Mouse (Mus musculus): ENCODE data around the gene Axin1. TPM values are rescaled to one million over a fixed set of nuclear protein-coding genes. Genes with fewer than 3 reads are reported as not detected.
"Not testable (repeated sequence)": the region's sequence is repeated elsewhere in the genome, so short reads cannot be mapped to it uniquely, and the experiment has no call there.

Gene Axin1
- total RNA-seq, 2 experiments from 2014 or later: 17.0 to 19.7 TPM

GRCm38 (mm10) chr17:26119766-26120710, 18.4 kb upstream of the Axin1 start:
- DNase-seq: peak; percentile 37 to 60

GRCm38 (mm10) chr17:26122431-26123140, 15.9 kb upstream of the Axin1 start:
- no peak for DNase-seq

GRCm38 (mm10) chr17:26123267-26123684, 15.2 kb upstream of the Axin1 start, which contains the start of gene Mrpl28:
TSS of gene Mrpl28 (plus strand) at chr17:26123500.
- peak; percentile 94 to 96 for DNase-seq

- no peak for DNase-seq
These were observed 13.9 kb upstream of the Axin1 start for GRCm38 (mm10) chr17:26124560-26124959.

GRCm38 (mm10) chr17:26125226-26125625, 13.3 kb upstream of the Axin1 start:
- no peak for DNase-seq

- no peak for DNase-seq
These were observed 7.3 kb upstream of the Axin1 start for GRCm38 (mm10) chr17:26131062-26131732.

GRCm38 (mm10) chr17:26131856-26132853, 6.3 kb upstream of the Axin1 start:
- no peak for DNase-seq

GRCm38 (mm10) chr17:26137106-26137750, 1.3 kb upstream of the Axin1 start:
- DNase-seq: no peak

- DNase-seq: no peak
These were observed 747 bp upstream of the Axin1 start for GRCm38 (mm10) chr17:26137751-26138130.

- DNase-seq: no peak
These were observed 453 bp downstream of the Axin1 start for GRCm38 (mm10) chr17:26138901-26139381.

GRCm38 (mm10) chr17:26142796-26143195, 4.3 kb downstream of the Axin1 start:
- DNase-seq: no peak

- no peak for DNase-seq
These were observed 4.9 kb downstream of the Axin1 start for GRCm38 (mm10) chr17:26143386-26143785.

GRCm38 (mm10) chr17:26149056-26149455, 10.6 kb downstream of the Axin1 start:
- DNase-seq: no peak

GRCm38 (mm10) chr17:26151886-26152630, 13.6 kb downstream of the Axin1 start:
- no peak for DNase-seq

GRCm38 (mm10) chr17:26162736-26163135, 24.2 kb downstream of the Axin1 start:
- no peak for DNase-seq

- DNase-seq: peak; percentile 18 to 49
These were observed 29.6 kb downstream of the Axin1 start for GRCm38 (mm10) chr17:26168039-26168438.

GRCm38 (mm10) chr17:26175248-26175647, 36.8 kb downstream of the Axin1 start:
- not testable (repeated sequence) for DNase-seq

- DNase-seq: no peak
These were observed 40.1 kb downstream of the Axin1 start for GRCm38 (mm10) chr17:26178611-26179010.

- DNase-seq: no peak
These were observed 42.7 kb downstream of the Axin1 start for GRCm38 (mm10) chr17:26181179-26181578.

- DNase-seq: no peak
These were observed 49.1 kb downstream of the Axin1 start for GRCm38 (mm10) chr17:26187592-26187991.
